Mouse (Mus musculus) lung, postnatal 0 days (tissue): Measurements from ENCODE around the gene Itgb2l. TPM values are rescaled to one million over a fixed set of nuclear protein-coding genes. Genes with fewer than 3 reads are reported as not detected.
A peak's percentile ranks its signal among the peaks of the same experiment; 100 is the strongest.

Experiments used
- ATAC-seq: fragments of 200-750 bp; cut with Nextera tagmentation; 2 replicates; pipeline ENCODE4 v1.8.0; 2017; ENCODE audit warnings: moderate library complexity
- DNase-seq: peaks from one replicate; pipeline ENCODE4 v3.0.0-alpha.2; 2016; ENCODE audit warnings: low spot score
- H3K27ac ChIP-seq: fragments of 300-500 bp; sonication (generic); 2 replicates; pipeline ENCODE4 v1.5.1; 2014; ENCODE audit warnings: antibody characterized with exemption, mild to moderate bottlenecking, low read length, mixed read lengths
- H3K27me3 ChIP-seq: fragments of 300-500 bp; sonication (generic); replicated peaks from 2 replicates; pipeline ENCODE4 v1.6.1; 2014; ENCODE audit warnings: low read length, mixed read lengths; ENCODE audit not compliant: insufficient read depth
- H3K36me3 ChIP-seq: fragments of 300-500 bp; sonication (generic); 2 replicates; pipeline ENCODE4 v1.6.1; 2014; ENCODE audit warnings: low read length, mixed read lengths; ENCODE audit not compliant: insufficient read depth
- H3K4me1 ChIP-seq: fragments of 300-500 bp; sonication (generic); 2 replicates; pipeline ENCODE4 v1.6.1; 2014; ENCODE audit warnings: antibody characterized with exemption, low read depth, low read length, mixed read lengths; ENCODE audit not compliant: insufficient read depth
- H3K4me2 ChIP-seq: fragments of 300-500 bp; sonication (generic); replicated peaks from 2 replicates; pipeline ENCODE4 v1.6.1; 2014; ENCODE audit warnings: low read depth, mild to moderate bottlenecking, low read length, moderate library complexity, mixed read lengths
- H3K4me3 ChIP-seq: fragments of 300-500 bp; sonication (generic); 2 replicates; pipeline ENCODE4 v1.5.1; 2014; ENCODE audit warnings: low read depth, low read length
- H3K9ac ChIP-seq: fragments of 300-500 bp; sonication (generic); replicated peaks from 2 replicates; pipeline ENCODE4 v1.6.1; 2014; ENCODE audit warnings: low read depth, mild to moderate bottlenecking
- H3K9me3 ChIP-seq: fragments of 300-500 bp; sonication (generic); 2 replicates; pipeline ENCODE4 v1.6.1; 2016; ENCODE audit warnings: low read length, mixed read lengths
- CTCF ChIP-seq: IDR thresholded peaks from 2 replicates; pipeline ENCODE4 v1.5.1; 2016; ENCODE audit warnings: antibody characterized with exemption, mild to moderate bottlenecking
- EP300 ChIP-seq: IDR thresholded peaks from 2 replicates; pipeline ENCODE4 v1.6.1; 2016; ENCODE audit warnings: antibody characterized with exemption, mild to moderate bottlenecking, control low read depth
- WGBS: fragments of 180-500 bp; shearing (Covaris S2); extraction: QIAGEN DNeasy Blood & Tissue Kit; methylation state at CpG from one replicate; pipeline ENCODE4 v1.1.7; 2014; 5-methylcytosine and 5-hydroxymethylcytosine counted together
- polyA plus RNA-seq: library from polyadenylated mRNA; unstranded; fragments of >200 nt; fragmentation: Nextera tagmentation; extraction: Ambion mirVana; gene quantifications from 2 replicates; pipeline ENCODE4 v1.2.1, GENCODE M21; 2015

The Itgb2l gene
- polyA plus RNA-seq, 1 experiment from 2014 or later: 0.93 TPM

- H3K9me3 ChIP-seq: no peaks in the 10 kb centered on the region
- H3K27me3 ChIP-seq: no peaks in the 10 kb centered on the region
- WGBS: 22% methylated on average over 7 of the region's 7 CpGs
- ATAC-seq (no peak), DNase-seq (no peak)
- no peak for TF ChIP-seq CTCF
- no peak for TF ChIP-seq EP300
- no peak overlapping the region for H3K27ac ChIP-seq
- H3K9ac ChIP-seq: no peak overlapping the region
- H3K36me3 ChIP-seq: no peaks in the 10 kb centered on the region
- no peaks in the 10 kb centered on the region; the same call in 1 of the 2 replicates for H3K4me1 ChIP-seq
- H3K4me2 ChIP-seq: no peak overlapping the region
- no peak overlapping the region for H3K4me3 ChIP-seq
Observed at GRCm38 (mm10) chr16:96472816-96473215, 29.4 kb upstream of the Itgb2l start.

- Histone ChIP-seq H3K9me3 (no peaks in the 10 kb centered on the region), H3K9ac (no peak overlapping the region), H3K36me3 (no peaks in the 10 kb centered on the region), H3K4me3 (no peak overlapping the region), H3K4me1 (no peaks in the 10 kb centered on the region; the same call in 1 of the 2 replicates), H3K4me2 (no peak overlapping the region), H3K27me3 (no peaks in the 10 kb centered on the region), H3K27ac (no peak overlapping the region)
- WGBS: 17% methylated on average over 5 of the region's 5 CpGs
- DNase-seq (peak; percentile 44), ATAC-seq (peak; percentile 47)
- TF ChIP-seq EP300 (no peak), CTCF (no peak)
Observed at GRCm38 (mm10) chr16:96472361-96472760, 28.9 kb upstream of the Itgb2l start.

DNA sequence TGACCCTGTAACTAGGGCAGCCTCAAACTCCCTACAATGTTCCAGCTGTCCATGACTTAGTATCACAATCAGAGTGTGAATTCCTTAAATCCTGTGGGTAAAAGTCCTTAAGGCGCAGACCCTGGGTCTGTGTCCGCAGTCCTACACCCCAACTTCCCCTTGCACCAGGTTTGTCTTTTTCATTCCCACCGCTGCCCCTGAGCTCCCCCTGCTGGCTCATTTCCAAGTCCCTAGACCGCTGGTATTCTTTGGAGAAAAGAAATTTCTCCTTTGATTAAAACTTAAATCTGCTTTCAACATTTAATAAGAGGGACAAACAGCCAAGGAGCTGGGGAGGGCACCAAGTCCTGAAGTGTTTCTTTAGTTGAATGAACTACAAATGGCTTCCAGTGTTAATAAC, 26.2 kb upstream of the Itgb2l start:
- DNase-seq: no peak
- Histone ChIP-seq H3K27ac (no peak overlapping the region), H3K36me3 (no peaks in the 10 kb centered on the region), H3K9ac (no peak overlapping the region), H3K4me2 (no peak overlapping the region), H3K9me3 (no peaks in the 10 kb centered on the region), H3K4me1 (no peaks in the 10 kb centered on the region; the same call in 1 of the 2 replicates), H3K27me3 (no peaks in the 10 kb centered on the region), H3K4me3 (no peak overlapping the region)
- ATAC-seq: no peak
- 36% methylated on average over 4 of the region's 4 CpGs for WGBS
- TF ChIP-seq CTCF (peak; percentile 30), EP300 (no peak)

DNA sequence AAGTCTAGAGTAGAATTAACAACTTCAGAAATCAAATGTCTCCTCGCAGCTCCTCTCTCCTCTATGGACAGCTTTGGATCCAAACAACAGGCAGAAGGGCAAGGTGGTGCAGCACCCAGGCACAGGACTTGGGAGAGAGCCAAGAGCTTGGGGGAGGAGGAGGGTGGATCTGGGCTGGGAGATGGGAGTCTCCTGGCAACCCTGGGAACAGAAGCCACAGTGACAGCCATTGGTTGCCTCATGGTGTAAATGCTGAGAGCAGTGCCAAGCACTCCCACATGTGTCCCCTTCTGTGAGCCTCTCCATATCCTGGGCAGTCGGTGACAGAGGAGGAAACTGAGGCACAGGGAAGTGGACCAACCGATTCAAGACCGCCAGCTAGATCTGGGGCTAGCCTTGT, 25.3 kb upstream of the Itgb2l start:
- Histone ChIP-seq H3K36me3 (no peaks in the 10 kb centered on the region), H3K4me2 (no peak overlapping the region), H3K27me3 (no peaks in the 10 kb centered on the region), H3K9ac (no peak overlapping the region), H3K9me3 (no peaks in the 10 kb centered on the region), H3K27ac (no peak overlapping the region), H3K4me1 (no peaks in the 10 kb centered on the region; the same call in 1 of the 2 replicates), H3K4me3 (no peak overlapping the region)
- 65% methylated on average over 4 of the region's 4 CpGs for WGBS
- TF ChIP-seq CTCF (no peak), EP300 (no peak)
- no peak for ATAC-seq
- DNase-seq: no peak

DNA sequence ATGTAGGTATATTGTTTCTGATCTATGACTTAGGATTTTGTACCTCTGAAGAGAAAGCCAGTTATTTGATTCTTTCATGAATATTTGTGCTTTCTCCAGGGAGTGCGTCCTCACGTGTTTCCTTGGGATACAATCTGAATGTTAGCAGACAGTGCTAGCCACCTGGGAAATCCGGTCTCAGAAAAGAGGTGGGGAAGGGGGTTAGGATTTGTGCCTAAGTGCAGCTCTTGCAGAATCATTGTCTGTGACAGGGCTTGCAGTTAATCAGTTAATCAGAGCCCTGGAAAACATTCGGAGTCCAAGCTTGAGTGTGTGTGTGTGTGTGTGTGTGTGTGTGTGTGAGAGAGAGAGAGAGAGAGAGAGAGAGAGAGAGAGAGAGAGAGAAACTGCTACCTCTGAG, 24.6 kb upstream of the Itgb2l start:
- WGBS: 46% methylated on average over 4 of the region's 4 CpGs
- no peaks in the 10 kb centered on the region; the same call in 1 of the 2 replicates for H3K4me1 ChIP-seq
- H3K9me3 ChIP-seq: no peaks in the 10 kb centered on the region
- no peak for TF ChIP-seq CTCF
- TF ChIP-seq EP300: no peak
- H3K27me3 ChIP-seq: no peaks in the 10 kb centered on the region
- no peak for DNase-seq
- H3K4me3 ChIP-seq: no peak overlapping the region
- H3K36me3 ChIP-seq: no peaks in the 10 kb centered on the region
- H3K27ac ChIP-seq: no peak overlapping the region
- H3K4me2 ChIP-seq: no peak overlapping the region
- no peak for ATAC-seq
- H3K9ac ChIP-seq: no peak overlapping the region

DNA sequence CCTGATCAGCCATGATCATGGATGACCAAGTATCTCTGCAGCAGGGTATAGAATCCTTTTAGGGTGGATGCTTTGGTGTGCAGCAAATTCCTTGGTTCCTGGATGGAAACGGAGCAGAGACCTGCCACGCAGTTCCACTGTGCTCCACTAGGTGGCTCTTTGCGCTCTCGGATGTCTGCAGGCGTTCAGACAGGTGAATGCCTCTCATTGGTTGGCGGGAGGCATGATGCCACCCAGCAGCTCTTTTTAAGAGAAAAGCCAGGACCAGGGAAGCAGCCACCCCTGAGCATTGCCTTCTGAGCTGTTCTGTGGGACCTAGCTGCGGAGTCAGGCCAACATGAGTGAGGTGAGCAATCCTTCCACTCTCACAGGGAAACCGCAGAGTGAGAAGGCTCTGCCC, 24.0 kb upstream of the Itgb2l start, which contains the start of gene Pcp4:
Pcp4 (plus strand) TSS at position 162 of the 400 bp plus-strand sequence.
- 11% methylated on average over 8 of the region's 8 CpGs for WGBS
- no peaks in the 10 kb centered on the region for H3K36me3 ChIP-seq
- TF ChIP-seq EP300 (no peak), CTCF (peak; percentile 94)
- H3K27ac ChIP-seq: no peak within 1 kb of the TSS
- no peak within 1 kb of the TSS for H3K4me3 ChIP-seq
- ATAC-seq (0 out of 2 replicates have a peak, but pooled peaks have one; percentile 30), DNase-seq (peak; percentile 58)
- H3K4me1 ChIP-seq: no peaks in the 10 kb centered on the region; the same call in 1 of the 2 replicates
- no peaks in the 10 kb centered on the region for H3K9me3 ChIP-seq
- H3K27me3 ChIP-seq: no peaks in the 10 kb centered on the region
- H3K9ac ChIP-seq: no peak within 1 kb of the TSS
- H3K4me2 ChIP-seq: no peak within 1 kb of the TSS

- no peaks in the 10 kb centered on the region for H3K9me3 ChIP-seq
- no peaks in the 10 kb centered on the region for H3K4me1 ChIP-seq
- H3K9ac ChIP-seq: no peak overlapping the region
- TF ChIP-seq CTCF: no peak
- TF ChIP-seq EP300: no peak
- H3K4me3 ChIP-seq: no peak overlapping the region
- H3K36me3 ChIP-seq: no peaks in the 10 kb centered on the region
- no peaks in the 10 kb centered on the region for H3K27me3 ChIP-seq
- WGBS: 36% methylated on average over 3 of the region's 3 CpGs
- no peak for DNase-seq
- ATAC-seq: no peak
- H3K4me2 ChIP-seq: no peak overlapping the region
- H3K27ac ChIP-seq: no peak overlapping the region
Observed at GRCm38 (mm10) chr16:96460788-96461187, 17.4 kb upstream of the Itgb2l start.
